Comparison of ENCODE assay signal across 35 mouse cellular contexts in the genomic region with DNA sequence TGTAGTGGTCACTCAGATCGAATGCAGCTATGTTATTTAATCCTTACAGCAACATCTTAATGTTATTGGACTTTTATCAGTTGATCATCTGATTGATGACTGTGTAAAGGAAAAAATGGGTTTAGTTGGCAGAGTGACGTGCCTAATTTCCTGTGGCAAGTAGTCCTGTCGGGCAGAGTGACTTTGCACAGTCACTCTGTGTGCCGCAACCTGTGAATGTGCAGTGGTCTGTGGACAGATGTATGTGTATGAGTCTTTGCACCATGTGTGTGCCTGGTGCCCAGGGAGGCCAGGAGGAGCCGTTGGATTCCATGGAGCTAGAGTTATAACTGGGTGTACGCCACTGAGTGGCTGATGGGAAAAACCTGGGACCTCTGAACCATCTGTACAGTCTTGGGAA. TPM values are rescaled to one million over a fixed set of nuclear protein-coding genes. Genes with fewer than 3 reads are reported as not detected.
DNase-seq lines count a peak whose midpoint lies in the region; ATAC-seq lines count a peak whose summit lies in the region.
"Had no signal": no experiment of that assay in that cellular context is flagged by ENCODE, and none has a peak within 500 bp of the region (broad histone marks: within the 10 kb centered on the region; RNA-seq: fewer than 3 reads in every experiment).

No protein-coding gene starts in this region.

- H3K4me2 ChIP-seq in midbrain, embryonic 11.5 days, result no peak overlapping the region
- H3K4me2 ChIP-seq in midbrain, embryonic 15.5 days, result no peak overlapping the region
- no peak overlapping the region for H3K4me2 ChIP-seq in hindbrain, embryonic 16.5 days (ENCODE audit: low read length)
- H3K4me2 ChIP-seq: embryonic facial prominence, embryonic 13.5 days; heart, embryonic 12.5 days; heart, embryonic 15.5 days; hindbrain, embryonic 13.5 days had no signal

- peak; percentile 47 for DNase-seq in midbrain, embryonic 11.5 days (ENCODE audit: low spot score, missing footprints)
- DNase-seq in hindbrain, embryonic 10.5 days (ENCODE audit: low spot score), result no peak
- DNase-seq in heart, postnatal 10 days, result no peak
- DNase-seq: adrenal gland, adult 2 months; adrenal gland, postnatal 14 days; B cell, adult 2 months; cerebellum, adult 11 months; cerebellum, adult 2 months; cerebellum, adult 9-11 months; cerebellum, postnatal 25 days; embryo, embryonic 11 days; forebrain, postnatal 0 days; gastrocnemius, adult 2 months; gastrocnemius, postnatal 14 days; heart, adult 18-20 months; heart, postnatal 14 days; heart, postnatal 4 days had no signal

- no peaks in the 10 kb centered on the region for H3K27me3 ChIP-seq in midbrain, embryonic 11.5 days (ENCODE audit: control insufficient read depth, insufficient read depth, low read length)
- no peaks in the 10 kb centered on the region for H3K27me3 ChIP-seq in midbrain, embryonic 15.5 days (replicated peaks)
- H3K27me3 ChIP-seq in hindbrain, embryonic 10.5 days (ENCODE audit: insufficient read depth, poor library complexity, severe bottlenecking), result no peaks in the 10 kb centered on the region
- H3K27me3 ChIP-seq in hindbrain, embryonic 16.5 days (replicated peaks; ENCODE audit: control insufficient read depth, insufficient read depth, low read length), result no peaks in the 10 kb centered on the region
- H3K27me3 ChIP-seq: embryonic facial prominence, embryonic 13.5 days; heart, embryonic 12.5 days; heart, embryonic 15.5 days; hindbrain, embryonic 13.5 days had no signal

- H3K9ac ChIP-seq in midbrain, embryonic 11.5 days (ENCODE audit: low read length), result no peak overlapping the region
- no peak overlapping the region for H3K9ac ChIP-seq in midbrain, embryonic 15.5 days
- no peak overlapping the region for H3K9ac ChIP-seq in hindbrain, embryonic 16.5 days (ENCODE audit: low read depth, low read length)
- H3K9ac ChIP-seq: embryonic facial prominence, embryonic 13.5 days; forebrain, postnatal 0 days; heart, embryonic 12.5 days; heart, embryonic 15.5 days; hindbrain, embryonic 13.5 days had no signal

- no peak overlapping the region for H3K27ac ChIP-seq in midbrain, embryonic 11.5 days (ENCODE audit: low read depth, low read length)
- H3K27ac ChIP-seq in midbrain, embryonic 15.5 days, result no peak overlapping the region
- H3K27ac ChIP-seq in hindbrain, embryonic 10.5 days, result no peak overlapping the region
- H3K27ac ChIP-seq in hindbrain, embryonic 16.5 days (ENCODE audit: low read depth, low read length), result no peak overlapping the region
- H3K27ac ChIP-seq: embryonic facial prominence, embryonic 10.5 days; embryonic facial prominence, embryonic 13.5 days; forebrain, embryonic 10.5 days; gastrocnemius, adult 2 months; heart, embryonic 15.5 days; hindbrain, embryonic 13.5 days; hindbrain, postnatal 0 days had no signal

- H3K9me3 ChIP-seq in midbrain, embryonic 11.5 days (ENCODE audit: control insufficient read depth, low read length), result no peaks in the 10 kb centered on the region
- no peaks in the 10 kb centered on the region for H3K9me3 ChIP-seq in midbrain, embryonic 15.5 days
- no peaks in the 10 kb centered on the region for H3K9me3 ChIP-seq in hindbrain, embryonic 10.5 days
- no peaks in the 10 kb centered on the region for H3K9me3 ChIP-seq in hindbrain, embryonic 16.5 days (ENCODE audit: control insufficient read depth, low read length)
- H3K9me3 ChIP-seq: embryonic facial prominence, embryonic 10.5 days; embryonic facial prominence, embryonic 13.5 days; forebrain, embryonic 10.5 days; heart, embryonic 12.5 days; heart, embryonic 15.5 days; hindbrain, embryonic 13.5 days had no signal

- 90% methylated on average over 6 of the region's 6 CpGs for WGBS in midbrain, embryonic 11.5 days
- WGBS in midbrain, embryonic 15.5 days, result 92% methylated on average over 6 of the region's 6 CpGs
- 87% methylated on average over 6 of the region's 6 CpGs for WGBS in hindbrain, embryonic 10.5 days
- WGBS in hindbrain, embryonic 16.5 days, result 88% methylated on average over 6 of the region's 6 CpGs

- no peak overlapping the region for H3K4me3 ChIP-seq in midbrain, embryonic 11.5 days (ENCODE audit: low read depth, low read length)
- no peak overlapping the region for H3K4me3 ChIP-seq in midbrain, embryonic 15.5 days
- no peak overlapping the region for H3K4me3 ChIP-seq in hindbrain, embryonic 10.5 days
- H3K4me3 ChIP-seq in hindbrain, embryonic 16.5 days (ENCODE audit: low read length), result no peak overlapping the region
- H3K4me3 ChIP-seq: embryonic facial prominence, embryonic 10.5 days; embryonic facial prominence, embryonic 13.5 days; erythroblast, embryonic 14.5 days; forebrain, embryonic 10.5 days; gastrocnemius, adult 2 months; heart, embryonic 12.5 days; heart, embryonic 15.5 days; hindbrain, embryonic 13.5 days had no signal

- H3K4me1 ChIP-seq in midbrain, embryonic 11.5 days (ENCODE audit: control insufficient read depth, insufficient read depth, low read length), result no peaks in the 10 kb centered on the region
- H3K4me1 ChIP-seq in midbrain, embryonic 15.5 days, result peaks cover 9% of the 10 kb centered on the region; the same call in 1 of the 2 replicates
- peaks cover 8% of the 10 kb centered on the region; the same call in 1 of the 2 replicates for H3K4me1 ChIP-seq in hindbrain, embryonic 10.5 days (replicated peaks)
- peaks cover 3% of the 10 kb centered on the region; the same call in 1 of the 2 replicates for H3K4me1 ChIP-seq in hindbrain, embryonic 16.5 days (ENCODE audit: control insufficient read depth, insufficient read depth, low read depth, low read length)
- H3K4me1 ChIP-seq: forebrain, embryonic 10.5 days had no signal

- H3K36me3 ChIP-seq in midbrain, embryonic 11.5 days (ENCODE audit: control insufficient read depth, insufficient read depth, low read length), result no peaks in the 10 kb centered on the region
- H3K36me3 ChIP-seq in midbrain, embryonic 15.5 days (replicated peaks), result no peaks in the 10 kb centered on the region
- H3K36me3 ChIP-seq in hindbrain, embryonic 10.5 days, result no peaks in the 10 kb centered on the region
- H3K36me3 ChIP-seq in hindbrain, embryonic 16.5 days (ENCODE audit: control insufficient read depth, insufficient read depth, low read length), result no peaks in the 10 kb centered on the region
- H3K36me3 ChIP-seq: embryonic facial prominence, embryonic 10.5 days; embryonic facial prominence, embryonic 13.5 days; forebrain, embryonic 10.5 days; G1E; heart, embryonic 12.5 days; heart, embryonic 15.5 days; hindbrain, embryonic 13.5 days had no signal

- ATAC-seq in midbrain, embryonic 11.5 days (ENCODE audit: low FRiP score), result no peak
- ATAC-seq in midbrain, embryonic 15.5 days (replicated peaks), result no peak
- peak; percentile 74 for ATAC-seq in common myeloid progenitor, adult 5-6 weeks (replicated peaks; ENCODE audit: low read depth, poor library complexity, severe bottlenecking)
- ATAC-seq in megakaryocyte, adult 5-6 weeks (ENCODE audit: poor library complexity, severe bottlenecking), result 0 out of 2 replicates have a peak, but pooled peaks have one; percentile 30
- no peak for ATAC-seq in hindbrain, embryonic 16.5 days
- ATAC-seq: forebrain, embryonic 14.5 days; forebrain, postnatal 0 days; hindbrain, postnatal 0 days; inflammation-experienced regulatory T-cells, adult 6 months had no signal

- intact Hi-C loops in heart, postnatal 10 days (cut with DNase I), result no loop called here

RNA-seq across cellular contexts. Expression of gene Tdrd9, which starts 3.2 kb away (rescaled TPM):
- polyA plus RNA-seq in midbrain, embryonic 11.5 days (2014; fragmentation: Nextera tagmentation; extraction: Ambion mirVana), result 0.87 and 1.4 TPM in 2 replicates
- polyA plus RNA-seq in midbrain, embryonic 15.5 days (2015; fragmentation: Nextera tagmentation; extraction: Ambion mirVana), result 0.28 and 0.42 TPM in 2 replicates
- total RNA-seq in common myeloid progenitor, adult 5-6 weeks (2017), result 0.09 TPM in 1 of 2 replicates, not detected in the other
- total RNA-seq in megakaryocyte, adult 5-6 weeks (2015), result 0.07 TPM in 1 of 2 replicates, not detected in the other
- total RNA-seq in megakaryocyte, adult 5-6 weeks (2017), result not detected in 2 replicates
- 1.0 and 1.2 TPM in 2 replicates for polyA plus RNA-seq in hindbrain, embryonic 10.5 days (2016; fragmentation: Nextera tagmentation; extraction: Ambion mirVana)
- total RNA-seq in heart, postnatal 10 days (2021), result under 1 TPM; 0.15 to 0.26 TPM
- 0.24 and 0.29 TPM in 2 replicates for polyA plus RNA-seq in hindbrain, embryonic 16.5 days (2015; fragmentation: Nextera tagmentation; extraction: Ambion mirVana)
- total RNA-seq: adrenal gland, postnatal 14 days; CH12.LX had no signal
- polyA plus RNA-seq: adrenal gland, adult 2 months; erythroblast, embryonic 14.5 days; G1E had no signal

RNA-seq across cellular contexts. Expression of gene Rd3l, which starts 6.5 kb away (rescaled TPM):
- polyA plus RNA-seq in midbrain, embryonic 11.5 days (2014; fragmentation: Nextera tagmentation; extraction: Ambion mirVana), result not detected in 2 replicates
- polyA plus RNA-seq in midbrain, embryonic 15.5 days (2015; fragmentation: Nextera tagmentation; extraction: Ambion mirVana), result not detected in 2 replicates
- not detected in 2 replicates for total RNA-seq in common myeloid progenitor, adult 5-6 weeks (2017)
- total RNA-seq in megakaryocyte, adult 5-6 weeks (2015), result not detected in 2 replicates
- not detected in 2 replicates for total RNA-seq in megakaryocyte, adult 5-6 weeks (2017)
- not detected in 2 replicates for polyA plus RNA-seq in hindbrain, embryonic 10.5 days (2016; fragmentation: Nextera tagmentation; extraction: Ambion mirVana)
- under 1 TPM; 0.26 to 0.64 TPM for total RNA-seq in heart, postnatal 10 days (2021)
- polyA plus RNA-seq in hindbrain, embryonic 16.5 days (2015; fragmentation: Nextera tagmentation; extraction: Ambion mirVana), result not detected in 2 replicates
- total RNA-seq: adrenal gland, adult 2 months; adrenal gland, postnatal 14 days; adrenal gland, postnatal 4 days; CH12.LX; gastrocnemius, adult 2 months; gastrocnemius, postnatal 14 days; gastrocnemius, postnatal 4 days had no signal
- polyA plus RNA-seq: adrenal gland, adult 2 months; embryonic facial prominence, embryonic 10.5 days; embryonic facial prominence, embryonic 13.5 days; erythroblast, embryonic 14.5 days; forebrain, embryonic 10.5 days; forebrain, embryonic 14.5 days; G1E; hindbrain, embryonic 13.5 days; hindbrain, postnatal 0 days; inflammation-experienced regulatory T-cells, adult 6 months had no signal

RNA-seq across cellular contexts. Expression of gene Atp5mpl, which starts 7.8 kb away (rescaled TPM):
- polyA plus RNA-seq in midbrain, embryonic 11.5 days (2014; fragmentation: Nextera tagmentation; extraction: Ambion mirVana), result 565 and 627 TPM in 2 replicates
- 664 and 669 TPM in 2 replicates for polyA plus RNA-seq in midbrain, embryonic 15.5 days (2015; fragmentation: Nextera tagmentation; extraction: Ambion mirVana)
- 466 and 542 TPM in 2 replicates for total RNA-seq in common myeloid progenitor, adult 5-6 weeks (2017)
- total RNA-seq in megakaryocyte, adult 5-6 weeks (2015), result 371 and 395 TPM in 2 replicates
- 580 and 630 TPM in 2 replicates for total RNA-seq in megakaryocyte, adult 5-6 weeks (2017)
- 593 and 677 TPM in 2 replicates for polyA plus RNA-seq in hindbrain, embryonic 10.5 days (2016; fragmentation: Nextera tagmentation; extraction: Ambion mirVana)
- total RNA-seq in heart, postnatal 10 days (2021), result 1,000 to 10,000 TPM; 1,429 to 1,432 TPM
- polyA plus RNA-seq in hindbrain, embryonic 16.5 days (2015; fragmentation: Nextera tagmentation; extraction: Ambion mirVana), result 694 and 757 TPM in 2 replicates

Comparison
In these comparisons a context has a peak if more than half of its experiments do, and no peak if none do; other contexts are left out.
1. ATAC-seq: peak in common myeloid progenitor, adult 5-6 weeks (single experiment) and megakaryocyte, adult 5-6 weeks (single experiment); none in midbrain, embryonic 11.5 days (single experiment), midbrain, embryonic 15.5 days (single experiment) and hindbrain, embryonic 16.5 days (single experiment).